Mouse (Mus musculus) midbrain, embryonic 13.5 days (tissue): ENCODE results near the gene Adarb2. TPM values are rescaled to one million over a fixed set of nuclear protein-coding genes. Genes with fewer than 3 reads are reported as not detected.
"Not testable (repeated sequence)": the region's sequence is repeated elsewhere in the genome, so short reads cannot be mapped to it uniquely, and the experiment has no call there.

Experiments used
- ATAC-seq: fragments of 200-750 bp; cut with Nextera tagmentation; 2 replicates; pipeline ENCODE4 v1.8.0; 2017; ENCODE audit warnings: mild to moderate bottlenecking, moderate TSS enrichment, moderate library complexity
- H3K27ac ChIP-seq: fragments of 300-500 bp; sonication (generic); 2 replicates; pipeline ENCODE4 v1.5.1; 2015; ENCODE audit warnings: inconsistent platforms, mild to moderate bottlenecking, moderate library complexity
- H3K27me3 ChIP-seq: fragments of 300-500 bp; sonication (generic); 2 replicates; pipeline ENCODE4 v1.6.1; 2015; ENCODE audit warnings: mild to moderate bottlenecking, inconsistent platforms
- H3K36me3 ChIP-seq: fragments of 300-500 bp; sonication (generic); 2 replicates; pipeline ENCODE4 v1.6.1; 2015; ENCODE audit warnings: mild to moderate bottlenecking, inconsistent platforms
- H3K4me1 ChIP-seq: fragments of 300-500 bp; sonication (generic); replicated peaks from 2 replicates; pipeline ENCODE4 v1.6.1; 2015; ENCODE audit warnings: inconsistent platforms
- H3K4me2 ChIP-seq: fragments of 300-500 bp; sonication (generic); replicated peaks from 2 replicates; pipeline ENCODE4 v1.6.1; 2015; ENCODE audit warnings: moderate library complexity, mild to moderate bottlenecking, inconsistent platforms
- H3K4me3 ChIP-seq: fragments of 300-500 bp; sonication (generic); replicated peaks from 2 replicates; pipeline ENCODE4 v1.5.1; 2015; ENCODE audit warnings: mild to moderate bottlenecking, inconsistent platforms
- H3K9ac ChIP-seq: fragments of 300-500 bp; sonication (generic); replicated peaks from 2 replicates; pipeline ENCODE4 v1.6.1; 2015; ENCODE audit warnings: mild to moderate bottlenecking, inconsistent platforms
- H3K9me3 ChIP-seq: fragments of 300-500 bp; sonication (generic); 2 replicates; pipeline ENCODE4 v1.6.1; 2016; ENCODE audit warnings: mild to moderate bottlenecking, inconsistent platforms
- WGBS: fragments of 180-500 bp; shearing (Covaris S2); methylation state at CpG from one replicate; pipeline ENCODE4 v1.1.7; 2015; 5-methylcytosine and 5-hydroxymethylcytosine counted together
- polyA plus RNA-seq: library from polyadenylated mRNA; unstranded; fragments of >200 nt; fragmentation: Nextera tagmentation; extraction: Ambion mirVana; gene quantifications from 2 replicates; pipeline ENCODE4 v1.2.1, GENCODE M21; 2015

The Adarb2 gene
- polyA plus RNA-seq, 1 experiment from 2014 or later: 26.9 TPM

DNA sequence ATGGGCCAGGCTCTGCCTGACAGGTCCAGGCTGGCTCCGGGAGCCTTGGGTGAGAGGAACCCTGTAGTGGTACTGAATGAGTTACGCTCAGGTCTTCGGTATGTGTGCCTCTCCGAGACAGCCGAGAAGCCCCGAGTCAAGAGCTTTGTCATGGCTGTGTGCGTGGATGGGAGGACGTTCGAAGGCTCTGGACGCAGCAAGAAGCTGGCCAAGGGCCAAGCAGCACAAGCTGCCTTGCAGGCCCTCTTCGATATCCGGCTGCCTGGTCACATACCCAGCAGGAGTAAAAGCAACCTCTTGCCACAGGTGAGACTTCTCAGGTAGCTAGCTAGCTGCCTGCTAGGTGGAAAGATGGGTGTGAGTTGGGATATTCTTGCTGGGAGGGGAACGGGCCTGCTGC lies 367.6 kb downstream of the Adarb2 start:
- Histone ChIP-seq H3K27ac (no peak overlapping the region), H3K36me3 (no peaks in the 10 kb centered on the region), H3K9me3 (no peaks in the 10 kb centered on the region), H3K27me3 (no peaks in the 10 kb centered on the region), H3K4me2 (no peak overlapping the region), H3K4me3 (no peak overlapping the region), H3K4me1 (no peaks in the 10 kb centered on the region; the same call in 1 of the 2 replicates), H3K9ac (no peak overlapping the region)
- ATAC-seq: no peak
- 93% methylated on average over 13 of the region's 13 CpGs for WGBS

GRCm38 (mm10) chr13:8573908-8574307 lies 371.2 kb downstream of the Adarb2 start:
- no peak overlapping the region for H3K27ac ChIP-seq
- H3K4me1 ChIP-seq: no peaks in the 10 kb centered on the region
- no peak overlapping the region for H3K4me2 ChIP-seq
- no peaks in the 10 kb centered on the region for H3K9me3 ChIP-seq
- no peaks in the 10 kb centered on the region for H3K36me3 ChIP-seq
- ATAC-seq: no peak
- no peak overlapping the region for H3K9ac ChIP-seq
- WGBS: 91% methylated on average over 12 of the region's 12 CpGs
- no peaks in the 10 kb centered on the region for H3K27me3 ChIP-seq
- H3K4me3 ChIP-seq: no peak overlapping the region

DNA sequence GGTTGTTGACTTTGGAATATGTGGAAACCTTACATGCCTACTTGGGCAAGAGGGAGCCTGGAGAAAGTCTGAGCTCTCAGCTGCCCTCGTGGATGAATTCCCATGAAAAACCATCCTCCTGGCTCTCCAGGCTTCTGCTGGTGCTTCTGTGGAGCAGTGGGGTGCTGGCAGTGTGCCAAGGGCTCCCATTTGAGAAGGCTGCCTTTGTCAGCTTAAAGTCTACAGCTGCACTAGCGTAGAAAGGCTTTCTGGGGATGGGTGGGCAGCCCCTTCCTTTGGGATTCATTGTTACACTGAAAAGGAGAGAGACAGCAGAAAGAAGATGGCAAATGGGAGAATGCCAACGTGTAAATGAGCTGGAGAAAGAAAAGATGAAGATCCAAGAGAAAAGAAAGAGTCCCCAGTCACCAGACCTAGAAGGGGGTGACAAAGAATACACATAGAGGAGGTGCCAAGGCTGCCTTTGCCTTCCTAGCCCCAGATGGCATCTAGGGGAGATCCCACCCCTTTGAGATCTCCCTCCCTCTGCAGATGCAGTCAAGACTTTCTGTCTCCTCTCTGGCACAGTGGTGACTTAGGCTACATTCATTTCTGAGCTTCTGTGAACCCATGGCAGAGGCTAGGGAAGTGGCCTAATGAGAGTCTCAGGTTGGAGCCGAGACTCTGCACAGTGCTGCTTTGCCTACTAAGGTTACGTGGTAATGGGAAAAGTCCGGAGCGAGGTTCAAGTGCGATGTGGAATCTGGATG lies 381.8 kb downstream of the Adarb2 start:
- H3K36me3 ChIP-seq: no peaks in the 10 kb centered on the region
- H3K27ac ChIP-seq: 0 out of 2 replicates have a peak overlapping the region, but pooled peaks have one; percentile 14
- no peaks in the 10 kb centered on the region for H3K27me3 ChIP-seq
- no peaks in the 10 kb centered on the region for H3K9me3 ChIP-seq
- no peak overlapping the region for H3K4me2 ChIP-seq
- WGBS: 75% methylated on average over 8 of the region's 8 CpGs
- peak; percentile 34; the same call in 1 of the 2 replicates for ATAC-seq
- no peak overlapping the region for H3K4me3 ChIP-seq
- H3K9ac ChIP-seq: no peak overlapping the region
- H3K4me1 ChIP-seq: no peaks in the 10 kb centered on the region; the same call in 1 of the 2 replicates

GRCm38 (mm10) chr13:8587447-8587846 lies 384.8 kb downstream of the Adarb2 start:
- Histone ChIP-seq H3K9ac (no peak overlapping the region), H3K36me3 (no peaks in the 10 kb centered on the region), H3K27me3 (no peaks in the 10 kb centered on the region), H3K27ac (no peak overlapping the region), H3K9me3 (no peaks in the 10 kb centered on the region), H3K4me3 (no peak overlapping the region), H3K4me2 (no peak overlapping the region), H3K4me1 (no peaks in the 10 kb centered on the region; the same call in 1 of the 2 replicates)
- WGBS: 82% methylated on average over 7 of the region's 7 CpGs
- no peak for ATAC-seq

DNA sequence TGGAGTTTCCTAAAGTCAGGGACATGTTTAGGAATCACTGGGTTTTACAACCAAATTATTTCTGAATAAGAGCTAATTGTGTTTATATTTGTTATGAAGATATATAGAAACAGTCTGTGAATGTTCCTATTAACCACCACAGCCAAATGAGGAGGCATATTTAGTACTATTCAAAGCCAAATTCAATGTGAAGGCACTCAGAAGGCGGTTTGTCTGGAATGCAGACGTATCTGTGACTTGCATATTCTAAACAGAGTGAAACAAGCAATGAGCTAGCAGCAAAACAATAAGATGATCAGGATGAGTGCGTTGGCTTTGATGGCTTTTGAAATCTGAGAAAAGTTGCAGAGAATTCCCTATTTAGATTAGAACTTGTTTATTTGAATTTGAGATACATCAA lies 387.8 kb downstream of the Adarb2 start:
- Histone ChIP-seq H3K4me3 (no peak overlapping the region), H3K36me3 (no peaks in the 10 kb centered on the region), H3K4me1 (no peaks in the 10 kb centered on the region), H3K27me3 (no peaks in the 10 kb centered on the region), H3K27ac (no peak overlapping the region), H3K9ac (no peak overlapping the region), H3K4me2 (no peak overlapping the region), H3K9me3 (no peaks in the 10 kb centered on the region)
- ATAC-seq: no peak
- WGBS: 77% methylated on average over 3 of the region's 3 CpGs

DNA sequence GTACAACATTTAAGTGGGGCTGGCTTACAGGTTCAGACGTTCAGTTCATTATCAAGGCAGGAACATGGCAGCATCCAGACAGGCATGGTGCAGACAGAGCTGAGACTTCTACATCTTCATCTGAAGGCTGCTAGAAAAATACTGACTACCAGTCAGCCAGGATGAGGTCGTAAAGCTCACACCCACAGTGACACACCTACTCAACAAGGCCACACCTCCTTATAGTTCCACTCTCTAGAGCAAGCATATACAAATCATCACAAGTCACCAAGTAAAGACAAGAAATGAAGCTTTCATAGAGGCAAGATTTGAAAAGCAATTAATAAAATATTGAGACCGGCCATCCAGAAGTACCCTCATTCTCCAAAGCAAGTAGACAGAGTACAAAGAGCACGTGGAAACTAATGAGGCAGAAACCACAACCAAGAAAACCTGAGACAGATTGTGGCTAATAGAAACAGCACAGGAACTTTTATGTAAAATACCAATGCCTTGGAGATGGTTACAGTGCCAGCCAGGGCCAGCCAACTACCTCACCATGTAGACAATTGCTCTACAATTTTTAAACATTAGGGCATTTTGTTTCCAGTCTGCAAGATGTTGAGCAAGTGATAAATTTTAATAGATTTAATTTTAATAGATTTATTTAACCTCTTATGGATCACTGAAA lies 394.4 kb downstream of the Adarb2 start:
- Histone ChIP-seq H3K36me3 (no peaks in the 10 kb centered on the region), H3K9me3 (no peaks in the 10 kb centered on the region), H3K27ac (no peak overlapping the region), H3K27me3 (no peaks in the 10 kb centered on the region), H3K4me2 (no peak overlapping the region), H3K4me3 (no peak overlapping the region), H3K9ac (no peak overlapping the region), H3K4me1 (no peaks in the 10 kb centered on the region)
- no peak for ATAC-seq
- WGBS: 81% methylated on average over 4 of the region's 4 CpGs

- no peak overlapping the region for H3K27ac ChIP-seq
- H3K4me2 ChIP-seq: no peak overlapping the region
- no peaks in the 10 kb centered on the region for H3K36me3 ChIP-seq
- H3K4me3 ChIP-seq: no peak overlapping the region
- H3K9me3 ChIP-seq: no peaks in the 10 kb centered on the region
- no peaks in the 10 kb centered on the region for H3K4me1 ChIP-seq
- H3K9ac ChIP-seq: no peak overlapping the region
- no peak for ATAC-seq
- no peaks in the 10 kb centered on the region for H3K27me3 ChIP-seq
- 79% methylated on average over 6 of the region's 6 CpGs for WGBS
Observed at GRCm38 (mm10) chr13:8597647-8598017, 395.0 kb downstream of the Adarb2 start.

DNA sequence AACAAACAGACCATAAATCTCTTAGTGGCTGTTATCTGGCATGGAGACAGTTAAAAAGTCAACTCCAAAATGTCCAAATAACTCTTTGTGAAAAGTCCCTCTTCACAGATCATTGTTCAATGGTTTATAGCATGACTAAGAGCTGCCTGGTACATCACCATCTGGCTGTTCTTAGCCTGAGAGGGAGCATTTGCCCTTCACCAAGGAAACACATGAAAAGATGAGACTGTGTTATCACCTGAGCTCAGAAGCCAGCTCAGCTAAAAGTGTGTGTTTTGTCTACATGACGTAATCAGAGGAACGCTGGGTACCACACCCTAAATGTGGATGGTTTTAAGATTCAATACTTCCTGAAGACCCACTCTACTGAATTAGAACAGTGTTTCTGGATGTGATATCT lies 403.0 kb downstream of the Adarb2 start:
- WGBS: 92% methylated on average over 2 of the region's 2 CpGs
- no peak overlapping the region for H3K9ac ChIP-seq

GRCm38 (mm10) chr13:8608040-8608439 lies 405.4 kb downstream of the Adarb2 start:
- no peak overlapping the region for H3K4me3 ChIP-seq
- WGBS: 82% methylated on average over 12 of the region's 12 CpGs
- peaks cover 9% of the 10 kb centered on the region; the same call in 1 of the 2 replicates for H3K4me1 ChIP-seq
- H3K4me2 ChIP-seq: no peak overlapping the region
- H3K27me3 ChIP-seq: no peaks in the 10 kb centered on the region
- no peaks in the 10 kb centered on the region for H3K9me3 ChIP-seq
- H3K27ac ChIP-seq: no peak overlapping the region
- H3K36me3 ChIP-seq: no peaks in the 10 kb centered on the region
- no peak overlapping the region for H3K9ac ChIP-seq
- ATAC-seq: no peak

More for the DNA sequence above, 403.0 kb downstream of the Adarb2 start:
- Histone ChIP-seq H3K36me3 (no peaks in the 10 kb centered on the region), H3K4me2 (no peak overlapping the region), H3K27me3 (no peaks in the 10 kb centered on the region), H3K9me3 (no peaks in the 10 kb centered on the region), H3K4me1 (0 out of 2 replicates have a peak, but pooled peaks cover under 1% of the 10 kb centered on the region), H3K4me3 (no peak overlapping the region), H3K27ac (no peak overlapping the region)
- ATAC-seq: no peak

GRCm38 (mm10) chr13:8608918-8609317 lies 406.3 kb downstream of the Adarb2 start:
- H3K4me2 ChIP-seq, H3K4me3 ChIP-seq, H3K27me3 ChIP-seq, H3K27ac ChIP-seq, H3K9me3 ChIP-seq, ATAC-seq, H3K36me3 ChIP-seq, H3K9ac ChIP-seq: not testable (repeated sequence)
- WGBS: 93% methylated on average over 6 of the region's 6 CpGs
- peaks cover 11% of the 10 kb centered on the region; the same call in 1 of the 2 replicates for H3K4me1 ChIP-seq

DNA sequence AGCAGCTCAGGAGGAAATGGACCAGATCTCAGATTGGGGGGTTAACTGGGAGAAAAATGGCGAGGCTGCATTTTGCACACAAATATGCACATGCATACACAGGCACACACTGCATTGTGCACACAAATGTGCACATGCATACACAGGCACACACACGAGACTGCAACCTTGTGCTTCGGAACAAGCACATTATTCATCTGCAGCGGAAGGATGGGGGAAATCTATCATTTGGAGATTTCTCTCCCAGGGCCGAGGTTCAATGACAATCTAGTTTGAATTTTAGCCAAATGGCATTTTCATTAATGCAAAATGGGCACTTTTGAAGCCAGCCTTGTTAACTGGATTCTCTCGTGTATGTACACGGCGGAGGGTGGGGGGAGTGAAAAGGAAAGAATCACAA lies 408.3 kb downstream of the Adarb2 start:
- Histone ChIP-seq H3K4me3 (no peak overlapping the region), H3K27me3 (no peaks in the 10 kb centered on the region), H3K27ac (no peak overlapping the region), H3K36me3 (no peaks in the 10 kb centered on the region), H3K9me3 (no peaks in the 10 kb centered on the region), H3K9ac (no peak overlapping the region), H3K4me1 (peaks cover 11% of the 10 kb centered on the region; the same call in 1 of the 2 replicates), H3K4me2 (no peak overlapping the region)
- 75% methylated on average over 8 of the region's 8 CpGs for WGBS
- no peak for ATAC-seq

GRCm38 (mm10) chr13:8612618-8613391 lies 410.1 kb downstream of the Adarb2 start:
- 61% methylated on average over 14 of the region's 14 CpGs for WGBS

More at GRCm38 (mm10) chr13:8612618-8613391, 410.1 kb downstream of the Adarb2 start:
- Histone ChIP-seq H3K4me1 (peaks cover 11% of the 10 kb centered on the region; the same call in 1 of the 2 replicates), H3K27ac (no peak overlapping the region), H3K36me3 (no peaks in the 10 kb centered on the region), H3K27me3 (no peaks in the 10 kb centered on the region), H3K4me3 (no peak overlapping the region), H3K9ac (no peak overlapping the region), H3K4me2 (no peak overlapping the region), H3K9me3 (no peaks in the 10 kb centered on the region)
- peak; percentile 88 for ATAC-seq
